Mouse (Mus musculus) myocyte (in vitro differentiated cells): ENCODE measurements around the gene Gm42906. TPM values are rescaled to one million over a fixed set of nuclear protein-coding genes. Genes with fewer than 3 reads are reported as not detected.
A peak's percentile ranks its signal among the peaks of the same experiment; 100 is the strongest.

Experiments
- H3K27me3 ChIP-seq: one replicate; pipeline ENCODE4 v1.6.1; 2011; ENCODE audit not compliant: control insufficient read depth, insufficient read depth, insufficient read length
- H3K36me3 ChIP-seq: one replicate; pipeline ENCODE4 v1.6.1; 2011; ENCODE audit not compliant: control insufficient read depth, insufficient read depth
- H3K4me2 ChIP-seq: one replicate; pipeline ENCODE4 v1.6.1; 2011; ENCODE audit warnings: low read depth, control low read depth
- H3K4me3 ChIP-seq: one replicate; pipeline ENCODE4 v1.5.1; 2011; ENCODE audit warnings: mild to moderate bottlenecking, control low read depth, moderate library complexity
- H3K79me2 ChIP-seq: one replicate; pipeline ENCODE4 v1.6.1; 2011; ENCODE audit not compliant: control insufficient read depth, insufficient read depth
- H3ac ChIP-seq: one replicate; pipeline ENCODE4 v1.6.1; 2011; ENCODE audit not compliant: control insufficient read depth, insufficient read length
- CEBPB ChIP-seq: IDR thresholded peaks from 2 replicates; pipeline ENCODE4 v1.6.1; 2011; ENCODE audit warnings: mild to moderate bottlenecking, moderate library complexity; ENCODE audit not compliant: poor library complexity, insufficient read depth, severe bottlenecking
- E2F4 ChIP-seq: IDR thresholded peaks from one replicate; pipeline ENCODE4 v1.6.1; 2011; ENCODE audit warnings: mild to moderate bottlenecking, control low read depth, moderate library complexity; ENCODE audit not compliant: insufficient read depth
- MAX ChIP-seq: IDR thresholded peaks from one replicate; pipeline ENCODE4 v1.6.1; 2011; ENCODE audit warnings: low read depth, mild to moderate bottlenecking, control low read depth
- MYOD1 ChIP-seq, 3 experiments: IDR thresholded peaks; one replicate each; pipeline ENCODE4 v1.6.1; 2011; ENCODE audit warnings: control low read depth in 2 of 3, low read depth in 2 of 3, mild to moderate bottlenecking in 2 of 3, moderate library complexity in 1 of 3; ENCODE audit not compliant: insufficient read length in 2 of 3, control insufficient read depth in 1 of 3
- MYOG ChIP-seq, 3 experiments: IDR thresholded peaks; one replicate each; pipeline ENCODE4 v1.6.1; 2011; ENCODE audit warnings: control low read depth in 2 of 3, low read depth in 2 of 3, mild to moderate bottlenecking in 2 of 3; ENCODE audit not compliant: insufficient read length in 2 of 3, control insufficient read depth in 1 of 3, insufficient read depth in 1 of 3
- POLR2A ChIP-seq: IDR thresholded peaks from one replicate; pipeline ENCODE4 v1.6.1; 2011; ENCODE audit warnings: low read depth, mild to moderate bottlenecking, control low read depth, moderate library complexity; ENCODE audit not compliant: insufficient read length
- POLR2AphosphoS2 ChIP-seq: IDR thresholded peaks from one replicate; pipeline ENCODE4 v1.6.1; 2011; ENCODE audit warnings: low read depth, control low read depth; ENCODE audit not compliant: insufficient read length
- REST ChIP-seq: IDR thresholded peaks from one replicate; pipeline ENCODE4 v1.6.1; 2011; ENCODE audit warnings: mild to moderate bottlenecking, control low read depth, moderate library complexity; ENCODE audit not compliant: insufficient read depth, insufficient read length
- SRF ChIP-seq: IDR thresholded peaks from one replicate; pipeline ENCODE4 v1.6.1; 2011; ENCODE audit warnings: low read depth; ENCODE audit not compliant: control insufficient read depth, insufficient read length
- TCF12 ChIP-seq: IDR thresholded peaks from one replicate; pipeline ENCODE4 v1.6.1; 2011; ENCODE audit warnings: mild to moderate bottlenecking, control low read depth; ENCODE audit not compliant: poor library complexity, insufficient read depth, severe bottlenecking
- TCF3 ChIP-seq: IDR thresholded peaks from one replicate; pipeline ENCODE4 v1.6.1; 2011; ENCODE audit warnings: low read depth, control low read depth; ENCODE audit not compliant: insufficient read length
- USF1 ChIP-seq: IDR thresholded peaks from one replicate; pipeline ENCODE4 v1.6.1; 2011; ENCODE audit warnings: low read depth, mild to moderate bottlenecking, control low read depth, moderate library complexity
- polyA plus RNA-seq: library from polyadenylated mRNA; unstranded; fragments of >200 nt; fragmentation: generic; extraction: Trizol; gene quantifications from one replicate; pipeline ENCODE4 v1.2.1, GENCODE M21; 2012; ENCODE audit warnings: missing spikeins

Gm42906 gene
- polyA plus RNA-seq, 1 experiment, result not detected

DNA sequence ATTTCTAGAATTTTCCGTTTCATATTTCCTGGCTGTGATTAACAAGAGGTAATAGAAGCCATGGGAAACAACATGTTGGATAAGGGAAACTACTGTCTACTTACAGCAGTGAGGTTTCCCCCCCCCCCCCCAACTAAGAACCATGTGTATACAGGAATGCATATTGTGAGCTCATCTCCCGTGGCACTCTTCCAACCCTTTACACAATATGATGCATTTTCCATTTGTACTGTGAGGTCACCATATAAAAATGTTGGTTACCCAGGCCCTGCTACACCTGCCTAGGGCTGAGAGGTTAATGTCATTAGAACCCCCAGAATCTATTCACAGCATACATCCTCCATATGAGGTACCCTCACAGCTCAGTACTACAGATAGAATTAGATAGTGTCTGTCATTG, 310.1 kb downstream of the Gm42906 start:
- H3ac ChIP-seq, result no peak overlapping the region
- H3K79me2 ChIP-seq, result peaks cover 88% of the 10 kb centered on the region
- H3K27me3 ChIP-seq, result no peaks in the 10 kb centered on the region
- H3K4me2 ChIP-seq, result no peak overlapping the region
- no peaks in the 10 kb centered on the region for H3K36me3 ChIP-seq
- TF ChIP-seq CEBPB (peak; percentile 39; the same call in 1 of the 2 replicates), TCF12 (no peak), POLR2AphosphoS2 (no peak)
- no peak overlapping the region for H3K4me3 ChIP-seq

DNA sequence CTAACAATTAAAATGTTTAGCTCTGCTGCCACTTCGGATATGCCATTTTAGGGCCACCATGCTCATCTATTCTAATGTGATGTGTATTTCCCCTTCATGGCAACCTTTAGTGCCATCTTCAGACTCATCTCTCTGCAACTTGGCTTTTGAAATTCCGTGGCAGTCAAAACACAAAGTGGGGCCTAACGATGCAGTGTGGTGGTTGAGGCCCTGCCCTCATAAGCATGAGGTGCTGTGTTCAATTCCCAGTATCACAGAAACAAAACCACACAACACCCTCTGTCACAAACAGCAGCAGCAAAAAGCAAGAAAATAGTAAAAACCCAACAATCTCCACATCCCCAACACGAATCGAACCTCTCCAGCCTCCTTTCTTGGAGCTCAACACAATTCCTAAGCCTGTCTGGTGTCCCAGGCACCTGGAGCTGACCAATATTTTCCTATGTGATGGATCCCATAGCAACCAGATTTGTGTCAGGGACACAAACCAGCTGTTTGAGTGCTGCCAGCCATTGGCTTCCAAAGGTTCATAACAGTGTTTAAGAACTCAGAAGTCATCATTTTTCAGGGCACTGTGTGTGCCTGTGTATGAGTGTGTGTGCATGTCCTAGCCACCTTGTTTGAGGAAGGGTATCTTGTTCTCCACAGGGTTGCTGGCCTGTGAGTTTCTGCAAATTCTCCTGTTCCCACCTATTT, 311.6 kb downstream of the Gm42906 start:
- Histone ChIP-seq H3K27me3 (no peaks in the 10 kb centered on the region), H3K4me3 (no peak overlapping the region), H3K79me2 (peaks cover 83% of the 10 kb centered on the region), H3ac (no peak overlapping the region), H3K36me3 (no peaks in the 10 kb centered on the region), H3K4me2 (peak overlapping the region; percentile 39)
- TF ChIP-seq MAX (no peak), REST (no peak), TCF12 (no peak), CEBPB (no peak), TCF3 (no peak), USF1 (no peak), MYOG (IDR thresholded peaks at IDR 0.05; ENCODE audit: control insufficient read depth in 1 of 3, insufficient read depth in 1 of 3, insufficient read length in 2 of 3, low read depth in 2 of 3) (no peak), E2F4 (no peak), POLR2AphosphoS2 (no peak), SRF (no peak), POLR2A (no peak), MYOD1 (IDR thresholded peaks at IDR 0.05; ENCODE audit: control insufficient read depth in 1 of 3, insufficient read length in 2 of 3, low read depth in 2 of 3) (no peak)

DNA sequence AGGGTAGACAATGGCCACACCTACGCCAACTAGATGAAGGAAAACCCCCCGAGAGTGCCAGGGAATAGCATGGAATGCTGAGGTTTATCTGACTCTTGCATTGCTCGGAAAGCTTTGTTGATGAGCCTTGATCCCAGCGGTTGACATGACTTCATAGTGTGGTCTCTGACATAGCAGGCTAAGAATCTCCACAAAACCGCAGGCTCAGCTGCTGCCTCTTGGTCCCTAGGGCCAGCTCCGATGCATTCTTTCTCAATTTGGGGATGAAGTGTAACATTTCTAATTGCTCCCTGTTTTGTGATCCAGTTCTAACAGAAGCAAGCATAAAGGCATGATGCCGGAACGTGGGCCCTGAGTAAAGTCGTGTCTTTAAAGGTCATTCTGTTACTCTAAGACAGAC, 315.2 kb downstream of the Gm42906 start:
- Histone ChIP-seq H3ac (no peak overlapping the region), H3K4me2 (peak overlapping the region; percentile 92), H3K4me3 (no peak overlapping the region), H3K79me2 (peaks cover 85% of the 10 kb centered on the region), H3K27me3 (no peaks in the 10 kb centered on the region), H3K36me3 (no peaks in the 10 kb centered on the region)
- TF ChIP-seq SRF (no peak), TCF3 (no peak), MYOD1 (IDR thresholded peaks at IDR 0.05; ENCODE audit: control insufficient read depth in 1 of 3, insufficient read length in 2 of 3, low read depth in 2 of 3) (peak; percentile 56 to 88 (median 83)), USF1 (no peak), POLR2A (no peak), MYOG (IDR thresholded peaks at IDR 0.05; ENCODE audit: control insufficient read depth in 1 of 3, insufficient read depth in 1 of 3, insufficient read length in 2 of 3, low read depth in 2 of 3) (peak in 2 of 3 experiments; percentile 83 to 88), REST (no peak), TCF12 (peak; percentile 82), POLR2AphosphoS2 (no peak), CEBPB (peak; percentile 68; the same call in 1 of the 2 replicates), E2F4 (no peak)

DNA sequence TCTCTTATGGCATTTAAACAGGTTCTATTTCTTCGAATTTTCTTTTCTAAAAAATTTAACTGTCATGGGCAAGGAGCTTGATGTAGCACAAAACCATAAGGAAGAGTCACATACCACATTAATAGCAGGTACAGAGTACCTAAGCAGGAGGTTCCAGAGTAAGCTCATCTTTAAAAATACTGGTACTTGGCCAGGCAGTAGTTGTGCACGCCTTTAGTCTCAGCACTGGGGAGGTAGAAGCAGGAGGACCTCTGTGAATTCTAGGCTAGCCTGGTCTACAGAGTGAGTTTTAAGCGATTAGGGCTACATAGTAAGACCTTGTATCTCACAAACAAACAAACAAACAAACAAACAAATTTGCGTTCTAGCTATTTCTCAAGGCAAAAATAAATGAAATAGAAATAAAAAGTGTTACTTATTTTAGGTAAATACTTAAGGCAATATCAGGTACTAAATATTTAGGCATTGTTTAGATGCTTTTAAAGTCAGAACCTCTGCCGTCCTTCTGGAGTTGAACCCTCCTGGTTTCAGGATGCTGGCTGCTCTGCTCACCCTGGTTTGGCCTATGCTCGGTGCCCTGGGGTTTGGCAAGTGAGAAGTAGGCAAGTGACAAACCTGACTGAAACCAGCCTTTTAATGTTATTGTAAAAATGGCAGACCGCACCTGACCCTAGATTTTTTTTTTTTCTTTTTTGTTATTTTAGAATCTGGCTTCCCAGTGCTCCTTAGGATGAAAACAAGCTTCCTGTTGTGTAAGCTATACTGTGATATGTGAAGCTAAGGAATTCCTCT, 316.7 kb downstream of the Gm42906 start:
- TF ChIP-seq POLR2AphosphoS2 (no peak), MYOD1 (IDR thresholded peaks at IDR 0.05; ENCODE audit: control insufficient read depth in 1 of 3, insufficient read length in 2 of 3, low read depth in 2 of 3) (no peak), TCF12 (no peak), SRF (no peak), CEBPB (no peak), REST (no peak), MAX (no peak), E2F4 (no peak), MYOG (IDR thresholded peaks at IDR 0.05; ENCODE audit: control insufficient read depth in 1 of 3, insufficient read depth in 1 of 3, insufficient read length in 2 of 3, low read depth in 2 of 3) (no peak), USF1 (no peak), TCF3 (no peak), POLR2A (no peak)
- Histone ChIP-seq H3K27me3 (no peaks in the 10 kb centered on the region), H3K79me2 (peaks cover 85% of the 10 kb centered on the region), H3K4me3 (no peak overlapping the region), H3ac (no peak overlapping the region), H3K4me2 (peak overlapping the region; percentile 92), H3K36me3 (no peaks in the 10 kb centered on the region)

DNA sequence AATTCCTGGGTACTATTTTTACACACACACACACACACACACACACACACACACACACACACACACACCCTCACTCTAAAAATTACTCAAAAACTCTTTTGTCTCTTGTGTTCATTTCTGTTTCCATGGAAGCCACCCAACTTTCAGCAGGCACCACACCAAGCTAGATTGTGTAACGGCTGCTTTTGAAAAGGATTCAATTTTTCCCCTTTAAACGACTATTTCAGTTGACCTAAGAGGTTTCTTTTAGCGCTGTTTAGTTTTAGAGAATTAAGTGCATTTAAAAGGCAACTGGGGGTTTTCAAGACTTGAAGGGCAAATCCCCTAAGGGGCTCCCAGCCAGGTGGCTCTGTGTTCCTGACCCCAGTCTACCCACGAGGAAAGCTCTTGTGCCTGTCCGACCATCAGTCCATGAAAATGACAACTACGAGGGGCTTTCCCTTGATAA, 317.5 kb downstream of the Gm42906 start:
- H3ac ChIP-seq, result no peak overlapping the region
- H3K4me3 ChIP-seq, result no peak overlapping the region
- H3K4me2 ChIP-seq, result peak overlapping the region; percentile 92
- H3K36me3 ChIP-seq, result no peaks in the 10 kb centered on the region
- no peaks in the 10 kb centered on the region for H3K27me3 ChIP-seq
- TF ChIP-seq CEBPB, result peak; percentile 49; the same call in 1 of the 2 replicates
- TF ChIP-seq MYOG (IDR thresholded peaks at IDR 0.05; ENCODE audit: control insufficient read depth in 1 of 3, insufficient read depth in 1 of 3, insufficient read length in 2 of 3, low read depth in 2 of 3), result no peak
- H3K79me2 ChIP-seq, result peaks cover 90% of the 10 kb centered on the region
